Mouse (Mus musculus) forebrain, embryonic 13.5 days (tissue): Measurements from ENCODE around the gene Mrps16. TPM values are rescaled to one million over a fixed set of nuclear protein-coding genes. Genes with fewer than 3 reads are reported as not detected.

ENCODE experiments used
- ATAC-seq: fragments of 200-750 bp; cut with Nextera tagmentation; 2 replicates; pipeline ENCODE4 v1.8.0; 2017
- H3K27ac ChIP-seq: fragments of 300-500 bp; sonication (generic); 2 replicates; pipeline ENCODE4 v1.5.1; 2015; ENCODE audit warnings: inconsistent platforms, mild to moderate bottlenecking, moderate library complexity
- H3K27me3 ChIP-seq: fragments of 300-500 bp; sonication (generic); 2 replicates; pipeline ENCODE4 v1.6.1; 2015; ENCODE audit warnings: mild to moderate bottlenecking, inconsistent platforms
- H3K36me3 ChIP-seq: fragments of 300-500 bp; sonication (generic); 2 replicates; pipeline ENCODE4 v1.6.1; 2015; ENCODE audit warnings: mild to moderate bottlenecking, inconsistent platforms; ENCODE audit not compliant: poor library complexity, severe bottlenecking
- H3K4me1 ChIP-seq: fragments of 300-500 bp; sonication (generic); 2 replicates; pipeline ENCODE4 v1.6.1; 2015; ENCODE audit warnings: inconsistent platforms
- H3K4me2 ChIP-seq: fragments of 300-500 bp; sonication (generic); 2 replicates; pipeline ENCODE4 v1.6.1; 2015; ENCODE audit warnings: inconsistent platforms, mild to moderate bottlenecking, moderate library complexity
- H3K4me3 ChIP-seq: fragments of 300-500 bp; sonication (generic); 2 replicates; pipeline ENCODE4 v1.5.1; 2015; ENCODE audit warnings: mild to moderate bottlenecking, inconsistent platforms
- H3K9ac ChIP-seq: fragments of 300-500 bp; sonication (generic); 2 replicates; pipeline ENCODE4 v1.6.1; 2015; ENCODE audit warnings: mild to moderate bottlenecking, inconsistent platforms
- H3K9me3 ChIP-seq: fragments of 300-500 bp; sonication (generic); replicated peaks from 2 replicates; pipeline ENCODE4 v1.6.1; 2016; ENCODE audit warnings: inconsistent platforms
- WGBS: fragments of 180-500 bp; shearing (Covaris S2); methylation state at CpG from one replicate; pipeline ENCODE4 v1.1.7; 2015; 5-methylcytosine and 5-hydroxymethylcytosine counted together
- polyA plus RNA-seq: library from polyadenylated mRNA; unstranded; fragments of >200 nt; fragmentation: Nextera tagmentation; extraction: Ambion mirVana; gene quantifications from 2 replicates; pipeline ENCODE4 v1.2.1, GENCODE M21; 2015

The Mrps16 gene
- polyA plus RNA-seq: 60.1 and 61.1 TPM in 2 replicates

DNA sequence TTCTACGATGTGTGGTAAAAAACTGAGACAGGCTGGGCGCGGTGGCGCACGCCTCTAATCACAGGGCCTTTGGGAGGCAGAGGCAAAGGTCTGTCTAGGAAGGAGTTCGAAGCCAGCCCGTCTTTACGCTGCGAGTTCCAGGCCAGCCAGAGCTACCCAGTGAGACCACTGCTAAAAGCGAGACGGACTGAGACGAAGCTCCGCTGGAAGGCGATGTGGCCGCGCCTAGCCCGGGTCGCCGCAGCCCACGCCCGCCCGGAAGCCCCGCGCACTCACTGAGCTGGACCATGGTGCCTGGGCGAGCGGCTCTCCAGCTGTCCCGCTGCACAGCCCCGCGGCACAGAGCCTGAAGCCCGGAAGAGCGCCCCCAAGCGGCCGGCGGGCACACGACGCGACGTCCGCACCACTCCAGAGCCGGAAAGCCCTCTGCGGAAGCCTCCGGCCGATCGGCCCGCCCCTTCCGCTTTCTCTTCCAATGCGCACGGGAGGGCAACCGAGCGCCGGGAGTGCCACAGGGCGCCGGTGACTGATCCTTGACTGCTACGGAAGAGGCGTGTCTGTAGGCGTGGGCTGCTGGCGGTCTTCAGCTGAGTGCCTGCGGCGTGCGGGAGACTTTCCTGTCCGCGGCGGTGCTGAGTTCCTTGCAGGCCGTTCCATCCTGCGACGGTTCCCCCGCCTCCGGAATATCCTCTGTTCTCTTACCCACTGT is at the start of gene Mrps16:
Gene Mrps16, minus strand, starts transcription at position 430 of the 709 bp plus-strand sequence.
- H3K9ac ChIP-seq: peak within 1 kb of the TSS; percentile 86
- no peaks in the 10 kb centered on the region for H3K9me3 ChIP-seq
- peak within 1 kb of the TSS; percentile 85 for H3K27ac ChIP-seq
- H3K36me3 ChIP-seq: peaks cover 17% of the 10 kb centered on the region
- no peaks in the 10 kb centered on the region for H3K27me3 ChIP-seq
- peaks cover 9% of the 10 kb centered on the region for H3K4me1 ChIP-seq
- ATAC-seq: peak; percentile 97
- peak within 1 kb of the TSS; percentile 74 for H3K4me3 ChIP-seq
- peak within 1 kb of the TSS; percentile 69 for H3K4me2 ChIP-seq
- WGBS: under 1% methylated on average over 66 of the region's 68 CpGs

DNA sequence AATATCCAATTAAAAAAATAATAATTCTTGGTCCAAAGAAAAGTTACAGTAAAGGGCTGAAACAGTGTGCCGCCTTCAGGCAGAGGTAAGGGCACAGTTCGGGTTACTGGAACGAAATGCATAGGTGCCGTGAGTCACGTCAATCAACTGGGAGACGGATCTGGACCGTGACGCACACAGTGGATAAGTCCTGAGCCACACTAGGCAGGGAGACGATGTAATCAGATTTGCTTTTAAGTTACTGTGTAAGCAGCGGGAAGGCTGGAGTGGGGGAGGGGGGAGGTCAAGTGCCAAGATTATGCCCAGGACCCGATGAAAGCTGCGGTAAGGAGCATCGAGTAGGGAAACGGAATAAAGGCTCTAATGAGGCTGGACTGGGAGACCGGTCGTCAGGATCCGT is 48.8 kb upstream of the Mrps16 start:
- 73% methylated on average over 17 of the region's 17 CpGs for WGBS
- H3K4me3 ChIP-seq: no peak overlapping the region
- no peaks in the 10 kb centered on the region for H3K9me3 ChIP-seq
- H3K27ac ChIP-seq: no peak overlapping the region
- no peak for ATAC-seq
- H3K9ac ChIP-seq: no peak overlapping the region
- H3K4me1 ChIP-seq: 0 out of 2 replicates have a peak, but pooled peaks cover 2% of the 10 kb centered on the region
- no peaks in the 10 kb centered on the region for H3K27me3 ChIP-seq
- no peak overlapping the region for H3K4me2 ChIP-seq
- H3K36me3 ChIP-seq: no peaks in the 10 kb centered on the region

DNA sequence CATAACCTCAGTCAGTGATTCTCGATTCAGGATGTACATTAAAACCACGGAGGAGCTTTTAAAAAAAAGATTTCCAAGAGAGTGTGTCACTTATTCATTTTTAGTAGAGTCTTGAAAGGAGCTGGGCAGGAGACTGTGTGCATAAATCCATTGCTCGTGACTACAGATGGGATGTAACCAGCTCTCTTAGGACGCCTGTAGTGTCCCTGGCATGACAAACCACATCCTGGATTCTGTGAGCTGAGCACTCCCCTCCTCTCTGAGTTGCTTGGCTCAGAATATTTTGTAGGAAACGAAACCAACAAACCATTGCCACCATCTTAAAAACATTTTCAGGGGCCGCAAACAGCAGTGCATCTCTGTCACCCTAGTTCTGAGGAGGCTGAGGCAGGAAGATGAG is 43.5 kb upstream of the Mrps16 start:
- Histone ChIP-seq H3K36me3 (no peaks in the 10 kb centered on the region), H3K4me2 (no peak overlapping the region), H3K4me1 (no peaks in the 10 kb centered on the region), H3K9ac (no peak overlapping the region), H3K9me3 (no peaks in the 10 kb centered on the region), H3K27ac (no peak overlapping the region), H3K4me3 (no peak overlapping the region), H3K27me3 (no peaks in the 10 kb centered on the region)
- ATAC-seq: no peak
- WGBS: 77% methylated on average over 6 of the region's 6 CpGs

DNA sequence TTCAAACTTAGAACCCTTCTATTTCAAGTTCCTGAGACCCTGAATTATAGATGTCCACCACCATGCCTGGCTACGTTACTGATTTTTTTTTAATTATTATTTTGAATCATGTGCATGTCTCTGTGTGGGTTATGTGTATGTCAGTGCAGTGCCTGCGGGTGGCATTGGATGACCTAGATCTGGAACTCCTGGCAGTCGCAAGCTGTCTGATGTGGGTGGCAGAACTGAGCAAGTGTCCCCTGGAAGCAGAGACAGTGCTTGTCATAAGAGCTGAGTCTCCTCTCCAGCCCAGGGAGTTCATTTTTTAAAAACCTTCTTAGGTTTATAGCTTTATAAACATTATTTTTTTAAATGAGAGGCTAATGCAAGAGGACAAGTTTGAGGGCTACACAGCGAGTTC is 39.0 kb upstream of the Mrps16 start:
- no peak for ATAC-seq
- WGBS: 88% methylated on average over 4 of the region's 4 CpGs

DNA sequence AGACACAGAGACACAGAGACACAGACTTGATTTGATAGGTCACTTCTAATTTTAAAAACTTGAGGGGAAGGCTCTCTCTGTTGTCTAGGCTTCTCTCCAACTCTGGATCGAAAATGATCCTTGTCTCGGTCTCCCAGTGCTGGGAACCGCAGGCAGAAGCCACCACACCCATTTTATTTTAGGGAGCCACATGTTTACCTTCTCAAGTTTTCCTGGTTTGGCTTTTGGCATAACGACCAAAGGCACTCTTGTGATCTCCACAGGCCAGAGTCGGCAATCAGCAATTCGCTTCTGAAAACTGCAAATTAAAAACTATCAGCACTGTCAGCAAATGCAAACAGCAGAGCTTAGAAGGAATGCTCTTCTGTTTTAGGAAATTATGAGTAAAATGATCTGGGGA is 38.3 kb upstream of the Mrps16 start:
- no peak for ATAC-seq
- no peak overlapping the region for H3K4me2 ChIP-seq
- 88% methylated on average over 6 of the region's 6 CpGs for WGBS
- no peak overlapping the region for H3K27ac ChIP-seq
- no peaks in the 10 kb centered on the region for H3K27me3 ChIP-seq
- no peak overlapping the region for H3K4me3 ChIP-seq
- no peak overlapping the region for H3K9ac ChIP-seq
- no peaks in the 10 kb centered on the region for H3K36me3 ChIP-seq
- no peaks in the 10 kb centered on the region for H3K4me1 ChIP-seq
- no peaks in the 10 kb centered on the region for H3K9me3 ChIP-seq

More for the DNA sequence above, 39.0 kb upstream of the Mrps16 start:
- no peak overlapping the region for H3K27ac ChIP-seq
- no peak overlapping the region for H3K9ac ChIP-seq
- no peaks in the 10 kb centered on the region for H3K4me1 ChIP-seq
- H3K36me3 ChIP-seq: no peaks in the 10 kb centered on the region
- no peak overlapping the region for H3K4me3 ChIP-seq
- H3K27me3 ChIP-seq: no peaks in the 10 kb centered on the region
- no peak overlapping the region for H3K4me2 ChIP-seq
- no peaks in the 10 kb centered on the region for H3K9me3 ChIP-seq

DNA sequence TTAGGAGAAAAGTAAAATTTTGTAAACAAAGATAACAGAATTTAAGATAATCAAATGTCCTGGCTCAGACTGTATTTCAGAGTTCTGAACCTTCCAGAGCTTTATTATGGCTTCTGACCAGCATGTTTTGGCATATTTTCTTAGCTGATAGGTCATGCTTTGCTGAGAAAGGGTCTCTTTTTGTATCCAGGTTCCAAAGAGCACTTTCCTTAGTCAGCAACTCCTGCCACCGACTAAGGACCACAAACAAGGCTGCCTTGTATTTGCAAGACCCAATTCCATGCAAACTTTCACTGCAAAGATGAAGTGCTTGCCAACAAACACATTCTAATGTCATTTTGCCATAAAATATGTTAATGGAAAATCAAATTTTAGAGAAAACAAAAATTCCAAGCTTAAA is 36.4 kb upstream of the Mrps16 start:
- Histone ChIP-seq H3K27me3 (no peaks in the 10 kb centered on the region), H3K4me2 (no peak overlapping the region), H3K4me3 (no peak overlapping the region), H3K9me3 (no peaks in the 10 kb centered on the region), H3K4me1 (peaks cover 4% of the 10 kb centered on the region; the same call in 1 of the 2 replicates), H3K36me3 (no peaks in the 10 kb centered on the region), H3K9ac (no peak overlapping the region), H3K27ac (no peak overlapping the region)
- WGBS: 72% methylated on average over 1 of the region's 1 CpGs
- ATAC-seq: no peak

DNA sequence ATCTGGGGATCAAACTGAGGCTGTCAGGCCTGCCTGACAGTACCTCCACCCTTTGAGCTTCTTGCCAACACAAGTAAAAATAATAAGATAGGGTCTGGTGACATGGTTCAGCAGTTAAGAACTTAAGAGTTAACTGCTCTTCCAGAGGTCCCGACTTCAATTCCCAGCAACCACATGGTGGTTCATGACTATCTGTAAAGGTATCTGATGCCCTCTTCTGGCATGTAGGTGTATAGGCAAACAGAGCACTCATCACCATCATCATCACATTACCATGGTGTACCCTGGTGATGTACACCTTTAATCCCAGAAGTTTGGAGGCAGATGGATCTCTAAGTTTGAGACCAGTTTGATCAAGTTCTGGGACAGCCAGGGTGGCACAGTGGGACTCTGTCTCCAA is 35.2 kb upstream of the Mrps16 start:
- no peak overlapping the region for H3K9ac ChIP-seq
- no peak overlapping the region for H3K4me2 ChIP-seq
- peaks cover 4% of the 10 kb centered on the region; the same call in 1 of the 2 replicates for H3K4me1 ChIP-seq
- H3K36me3 ChIP-seq: no peaks in the 10 kb centered on the region
- WGBS: 46% methylated on average over 1 of the region's 1 CpGs
- H3K4me3 ChIP-seq: no peak overlapping the region
- H3K9me3 ChIP-seq: no peaks in the 10 kb centered on the region
- H3K27me3 ChIP-seq: no peaks in the 10 kb centered on the region
- no peak for ATAC-seq
- H3K27ac ChIP-seq: no peak overlapping the region

DNA sequence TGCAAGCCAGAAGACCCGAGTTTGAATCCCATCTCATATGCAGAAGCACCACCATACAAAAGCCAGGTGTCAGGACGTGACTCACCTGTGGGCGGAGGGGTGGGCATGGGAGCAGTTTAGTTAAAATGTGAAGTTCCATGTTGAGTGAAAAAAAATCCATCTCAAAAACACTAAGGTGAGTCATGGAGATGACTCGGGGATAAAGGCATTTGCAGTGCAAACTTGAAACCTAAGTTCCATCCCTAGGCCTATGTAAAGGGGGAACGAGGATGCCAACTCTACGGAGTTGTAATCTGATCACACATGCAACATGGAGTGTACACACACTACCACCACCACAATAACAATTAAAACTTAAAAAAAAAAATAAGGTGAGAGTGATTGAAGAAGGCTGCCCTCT is 29.6 kb upstream of the Mrps16 start:
- no peak overlapping the region for H3K27ac ChIP-seq
- 91% methylated on average over 6 of the region's 6 CpGs for WGBS
- H3K9ac ChIP-seq: no peak overlapping the region
- no peak overlapping the region for H3K4me3 ChIP-seq
- H3K4me2 ChIP-seq: no peak overlapping the region
- no peaks in the 10 kb centered on the region for H3K27me3 ChIP-seq
- no peak for ATAC-seq
- H3K9me3 ChIP-seq: no peaks in the 10 kb centered on the region
- H3K4me1 ChIP-seq: peaks cover 4% of the 10 kb centered on the region; the same call in 1 of the 2 replicates
- no peaks in the 10 kb centered on the region for H3K36me3 ChIP-seq

DNA sequence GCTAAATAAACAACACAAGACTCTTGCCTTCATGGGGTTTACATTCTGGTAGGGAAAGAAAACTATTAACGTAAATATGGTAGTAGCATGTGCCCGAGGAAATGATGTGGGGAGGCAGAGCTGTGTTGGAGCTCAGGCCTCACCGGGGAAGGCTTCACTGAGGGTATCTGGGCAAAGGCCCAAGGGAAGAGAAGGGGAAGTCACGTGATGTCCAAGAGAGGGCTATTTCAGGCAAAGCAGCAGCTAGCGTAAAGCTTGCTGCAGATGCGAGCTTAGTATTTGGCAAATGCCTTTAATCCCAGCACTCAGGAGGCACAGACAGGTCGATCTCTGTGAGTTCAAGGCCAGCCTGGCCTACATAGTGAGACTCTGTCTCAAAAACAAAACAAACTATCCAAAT is 28.8 kb upstream of the Mrps16 start:
- H3K4me2 ChIP-seq: no peak overlapping the region
- no peak for ATAC-seq
- H3K4me1 ChIP-seq: peaks cover 4% of the 10 kb centered on the region; the same call in 1 of the 2 replicates
- H3K4me3 ChIP-seq: no peak overlapping the region
- WGBS: 78% methylated on average over 7 of the region's 7 CpGs
- H3K36me3 ChIP-seq: no peaks in the 10 kb centered on the region
- H3K27me3 ChIP-seq: no peaks in the 10 kb centered on the region
- no peaks in the 10 kb centered on the region for H3K9me3 ChIP-seq
- no peak overlapping the region for H3K9ac ChIP-seq
- H3K27ac ChIP-seq: no peak overlapping the region

DNA sequence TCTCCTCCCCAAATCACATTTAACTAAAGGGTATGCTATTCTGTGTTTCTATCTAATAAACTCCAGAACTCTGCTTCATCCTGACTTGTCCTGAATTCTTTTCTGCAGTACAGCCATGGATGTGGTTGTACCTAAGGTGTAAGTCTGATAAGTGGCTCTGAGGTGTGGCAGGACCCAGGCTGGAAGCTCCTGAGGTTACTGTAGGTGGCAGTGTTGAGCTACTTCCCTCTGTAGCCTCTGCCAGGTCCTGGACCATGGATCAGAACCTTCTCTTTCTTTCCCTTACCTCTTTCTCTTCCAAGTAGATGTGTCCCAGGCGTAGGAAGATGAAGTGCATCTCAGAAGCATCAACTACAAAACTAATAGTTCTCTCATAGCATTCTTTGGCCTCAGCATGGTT is 6.6 kb upstream of the Mrps16 start:
- no peak for ATAC-seq
- 43% methylated on average over 1 of the region's 1 CpGs for WGBS
- no peak overlapping the region for H3K27ac ChIP-seq
- H3K4me2 ChIP-seq: no peak overlapping the region
- H3K4me1 ChIP-seq: no peaks in the 10 kb centered on the region
- H3K27me3 ChIP-seq: no peaks in the 10 kb centered on the region
- no peak overlapping the region for H3K9ac ChIP-seq
- no peaks in the 10 kb centered on the region for H3K9me3 ChIP-seq
- H3K36me3 ChIP-seq: no peaks in the 10 kb centered on the region
- no peak overlapping the region for H3K4me3 ChIP-seq

DNA sequence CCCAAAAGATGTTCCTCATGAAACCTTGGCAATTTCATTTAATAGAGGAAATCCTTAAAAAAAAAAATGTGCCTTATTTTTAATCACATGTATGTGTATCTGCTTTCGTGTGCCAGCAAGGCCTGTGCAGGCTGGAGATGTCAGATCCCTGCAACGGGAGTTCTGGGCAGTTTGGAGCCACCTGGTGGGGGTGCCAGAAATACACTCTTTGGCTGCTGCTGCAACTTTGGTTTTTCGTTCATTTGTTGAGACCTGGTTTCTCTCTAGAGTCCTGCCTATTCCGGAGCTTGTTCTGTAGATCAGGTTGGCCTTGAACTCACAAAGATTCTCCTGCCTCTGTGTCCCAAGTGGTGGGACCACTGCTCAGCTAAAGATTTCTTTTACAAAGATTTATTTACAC is 5.4 kb upstream of the Mrps16 start:
- H3K9me3 ChIP-seq: no peaks in the 10 kb centered on the region
- H3K4me3 ChIP-seq: no peak overlapping the region
- H3K27me3 ChIP-seq: no peaks in the 10 kb centered on the region
- no peaks in the 10 kb centered on the region for H3K36me3 ChIP-seq
- no peak overlapping the region for H3K4me2 ChIP-seq
- ATAC-seq: no peak
- no peak overlapping the region for H3K27ac ChIP-seq
- 50% methylated on average over 4 of the region's 4 CpGs for WGBS
- no peak overlapping the region for H3K9ac ChIP-seq
- H3K4me1 ChIP-seq: peaks cover 4% of the 10 kb centered on the region

DNA sequence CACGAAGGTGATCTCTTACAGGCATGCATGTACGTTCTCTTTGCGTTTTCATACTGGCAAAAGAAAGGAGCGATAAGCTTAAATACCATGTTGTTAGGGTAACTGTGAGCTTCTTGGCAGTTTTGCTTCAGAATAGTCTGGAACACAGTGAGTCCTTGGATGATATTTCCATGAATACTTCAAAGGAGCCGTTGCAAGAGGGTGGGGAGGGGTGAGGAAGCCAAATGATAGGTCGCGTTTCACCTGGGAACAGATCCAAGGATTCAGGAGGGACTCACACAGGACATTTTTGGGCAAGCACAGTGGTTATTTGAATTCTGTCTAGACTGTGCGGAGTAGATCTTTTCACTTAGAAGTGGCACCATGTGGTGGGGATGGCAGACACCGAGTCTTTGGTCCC is 3.8 kb upstream of the Mrps16 start:
- no peak overlapping the region for H3K9ac ChIP-seq
- ATAC-seq: no peak
- WGBS: 79% methylated on average over 9 of the region's 9 CpGs

DNA sequence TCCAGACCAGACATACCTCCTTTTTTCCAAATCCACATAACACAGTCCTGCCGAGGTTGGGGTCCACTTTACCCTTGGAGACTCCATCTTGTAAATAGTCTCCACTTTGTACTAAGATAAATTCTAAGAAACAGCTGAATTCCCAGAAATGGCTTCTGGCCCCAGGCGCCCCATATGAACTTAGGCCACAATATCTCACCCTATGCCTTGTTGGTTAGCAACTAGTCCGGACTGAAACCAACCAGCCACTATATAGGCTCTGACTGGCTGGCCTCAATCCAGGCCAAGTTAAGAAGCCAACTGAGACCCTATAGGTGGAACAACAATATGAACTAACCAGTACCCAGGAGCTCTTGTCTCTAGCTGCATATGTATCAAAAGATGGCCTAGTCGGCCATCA is 1.1 kb downstream of the Mrps16 start:
- no peak for ATAC-seq
- no peak overlapping the region for H3K27ac ChIP-seq
- WGBS: 85% methylated on average over 4 of the region's 4 CpGs
- H3K27me3 ChIP-seq: no peaks in the 10 kb centered on the region
- no peak overlapping the region for H3K9ac ChIP-seq
- H3K4me2 ChIP-seq: no peak overlapping the region
- peaks cover 18% of the 10 kb centered on the region for H3K4me1 ChIP-seq
- no peaks in the 10 kb centered on the region for H3K9me3 ChIP-seq
- no peak overlapping the region for H3K4me3 ChIP-seq
- H3K36me3 ChIP-seq: peaks cover 17% of the 10 kb centered on the region

More for the DNA sequence above, 3.8 kb upstream of the Mrps16 start:
- Histone ChIP-seq H3K4me1 (peaks cover 4% of the 10 kb centered on the region), H3K36me3 (no peaks in the 10 kb centered on the region), H3K27me3 (no peaks in the 10 kb centered on the region), H3K27ac (no peak overlapping the region), H3K9me3 (no peaks in the 10 kb centered on the region), H3K4me3 (no peak overlapping the region), H3K4me2 (no peak overlapping the region)
